Comparison of ENCODE assay signal across 19 mouse cellular contexts in the genomic region with DNA sequence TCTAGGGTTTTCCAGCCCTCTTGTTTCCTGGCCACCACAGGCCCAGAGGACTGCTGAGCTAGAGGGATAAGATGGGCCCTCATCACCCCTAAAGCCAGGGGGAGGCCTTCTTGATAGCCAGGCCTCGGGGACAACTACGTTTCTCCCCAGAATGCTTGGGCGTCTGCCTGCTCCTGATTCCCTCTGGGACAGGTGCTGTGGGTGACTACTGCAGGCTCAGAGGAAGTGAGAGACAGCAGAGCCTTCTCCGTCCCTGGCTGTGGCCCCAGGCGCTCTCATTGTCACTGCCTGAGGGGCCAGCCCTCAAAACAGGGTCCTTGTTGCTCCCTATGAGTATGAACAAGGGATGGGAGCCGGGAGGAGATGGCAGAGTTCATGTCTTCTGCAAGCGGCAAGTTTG. TPM values are rescaled to one million over a fixed set of nuclear protein-coding genes. Genes with fewer than 3 reads are reported as not detected.
A peak's percentile ranks its signal among the peaks of the same experiment; 100 is the strongest.
DNase-seq lines count a peak whose midpoint lies in the region; ATAC-seq lines count a peak whose summit lies in the region.
"Had no signal": no experiment of that assay in that cellular context is flagged by ENCODE, and none has a peak within 500 bp of the region (broad histone marks: within the 10 kb centered on the region; RNA-seq: fewer than 3 reads in every experiment).

No protein-coding gene starts in this region.

- 81% methylated on average over 7 of the region's 7 CpGs for WGBS in heart, embryonic 14.5 days
- 68% methylated on average over 7 of the region's 7 CpGs for WGBS in liver, embryonic 12.5 days (ENCODE audit: insufficient replicate concordance)
- WGBS in hindbrain, embryonic 13.5 days = 85% methylated on average over 7 of the region's 7 CpGs
- 86% methylated on average over 7 of the region's 7 CpGs for WGBS in neural tube, embryonic 12.5 days

- DNase-seq in heart, postnatal 36 days = no peak
- DNase-seq in liver = no peak
- DNase-seq in layer of hippocampus, adult 18-20 months (ENCODE audit: low spot score in 2 of 2) = no peak
- DNase-seq: adrenal gland, postnatal 36 days; cerebellum, adult 9-10 months; gastrocnemius, postnatal 25 days; kidney, adult 2 months; kidney, postnatal 14 days; layer of hippocampus, adult 9-11 months; thymus, postnatal 4 days had no signal

- H3K27ac ChIP-seq in heart, embryonic 14.5 days (replicated peaks in 1 of 2; ENCODE audit: control insufficient read depth in 1 of 2, insufficient read depth in 1 of 2, low read depth in 2 of 2, low read length in 2 of 2) = peak overlapping the region; percentile 91 to 93
- peak overlapping the region; percentile 33 for H3K27ac ChIP-seq in liver, embryonic 12.5 days
- H3K27ac ChIP-seq in hindbrain, embryonic 13.5 days = peak overlapping the region; percentile 62; the same call in 1 of the 2 replicates
- H3K27ac ChIP-seq in neural tube, embryonic 12.5 days = 0 out of 2 replicates have a peak overlapping the region, but pooled peaks have one; percentile 62
- H3K27ac ChIP-seq: embryonic facial prominence, embryonic 15.5 days; limb, embryonic 13.5 days; lung, embryonic 15.5 days; macrophage; midbrain, embryonic 12.5 days had no signal

- 0 out of 2 replicates have a peak, but pooled peaks cover under 1% of the 10 kb centered on the region for H3K9me3 ChIP-seq in heart, embryonic 14.5 days (ENCODE audit: control insufficient read depth, low read length)
- no peaks in the 10 kb centered on the region for H3K9me3 ChIP-seq in liver, embryonic 12.5 days (replicated peaks)
- no peaks in the 10 kb centered on the region for H3K9me3 ChIP-seq in hindbrain, embryonic 13.5 days
- no peaks in the 10 kb centered on the region for H3K9me3 ChIP-seq in neural tube, embryonic 12.5 days
- H3K9me3 ChIP-seq: embryonic facial prominence, embryonic 15.5 days; limb, embryonic 13.5 days; lung, embryonic 15.5 days; midbrain, embryonic 12.5 days had no signal

- intact Hi-C loops in heart, postnatal 36 days (cut with DNase I) = no loop called here

- peaks cover 20% of the 10 kb centered on the region for H3K36me3 ChIP-seq in heart, embryonic 14.5 days (ENCODE audit: control insufficient read depth, insufficient read depth, low read length)
- no peaks in the 10 kb centered on the region for H3K36me3 ChIP-seq in liver, embryonic 12.5 days
- H3K36me3 ChIP-seq in hindbrain, embryonic 13.5 days = peaks cover 25% of the 10 kb centered on the region
- peaks cover 14% of the 10 kb centered on the region for H3K36me3 ChIP-seq in neural tube, embryonic 12.5 days
- H3K36me3 ChIP-seq: embryonic facial prominence, embryonic 15.5 days; limb, embryonic 13.5 days; lung, embryonic 15.5 days; midbrain, embryonic 12.5 days had no signal

- no peak for ATAC-seq in heart, embryonic 14.5 days (ENCODE audit: insufficient number of reproducible peaks, insufficient read depth, low FRiP score, low read depth)
- ATAC-seq in liver, embryonic 12.5 days = no peak
- ATAC-seq in hindbrain, embryonic 13.5 days (ENCODE audit: low FRiP score) = no peak
- no peak for ATAC-seq in neural tube, embryonic 12.5 days (ENCODE audit: low FRiP score, low read depth)

- H3K27me3 ChIP-seq in heart, embryonic 14.5 days (ENCODE audit: control insufficient read depth, insufficient read depth, low read length) = no peaks in the 10 kb centered on the region
- no peaks in the 10 kb centered on the region for H3K27me3 ChIP-seq in liver, embryonic 12.5 days (replicated peaks)
- no peaks in the 10 kb centered on the region; the same call in 1 of the 2 replicates for H3K27me3 ChIP-seq in hindbrain, embryonic 13.5 days
- H3K27me3 ChIP-seq in neural tube, embryonic 12.5 days (replicated peaks) = no peaks in the 10 kb centered on the region
- H3K27me3 ChIP-seq: embryonic facial prominence, embryonic 15.5 days; limb, embryonic 13.5 days; lung, embryonic 15.5 days; midbrain, embryonic 12.5 days had no signal

- H3K4me3 ChIP-seq in heart, embryonic 14.5 days (ENCODE audit: control insufficient read depth in 1 of 2, insufficient read depth in 1 of 2, low read depth in 1 of 2, low read length in 2 of 2) = no peak overlapping the region
- H3K4me3 ChIP-seq in liver, embryonic 12.5 days = no peak overlapping the region
- H3K4me3 ChIP-seq in hindbrain, embryonic 13.5 days = no peak overlapping the region
- H3K4me3 ChIP-seq in neural tube, embryonic 12.5 days = no peak overlapping the region
- H3K4me3 ChIP-seq: embryonic facial prominence, embryonic 15.5 days; limb, embryonic 13.5 days; lung, embryonic 15.5 days; midbrain, embryonic 12.5 days had no signal

- H3K4me1 ChIP-seq in heart, embryonic 14.5 days (ENCODE audit: control insufficient read depth in 2 of 2, insufficient read depth in 2 of 2, low read length in 2 of 2) = peaks cover 21 to 31% of the 10 kb centered on the region in 2 experiments
- peaks cover 33% of the 10 kb centered on the region for H3K4me1 ChIP-seq in liver, embryonic 12.5 days
- H3K4me1 ChIP-seq in hindbrain, embryonic 13.5 days (replicated peaks) = peaks cover 32% of the 10 kb centered on the region
- peaks cover 24% of the 10 kb centered on the region for H3K4me1 ChIP-seq in neural tube, embryonic 12.5 days
- H3K4me1 ChIP-seq: limb, embryonic 13.5 days; lung, embryonic 15.5 days had no signal

- H3K9ac ChIP-seq in heart, embryonic 14.5 days (ENCODE audit: low read length) = peak overlapping the region; percentile 51
- H3K9ac ChIP-seq in liver, embryonic 12.5 days = peak overlapping the region; percentile 36; the same call in 1 of the 2 replicates
- H3K9ac ChIP-seq in hindbrain, embryonic 13.5 days = no peak overlapping the region
- no peak overlapping the region for H3K9ac ChIP-seq in neural tube, embryonic 12.5 days
- H3K9ac ChIP-seq: embryonic facial prominence, embryonic 15.5 days; limb, embryonic 13.5 days; lung, embryonic 15.5 days; midbrain, embryonic 12.5 days had no signal

- H3K4me2 ChIP-seq in heart, embryonic 14.5 days (ENCODE audit: low read length) = no peak overlapping the region
- H3K4me2 ChIP-seq in liver, embryonic 12.5 days = no peak overlapping the region
- no peak overlapping the region for H3K4me2 ChIP-seq in hindbrain, embryonic 13.5 days
- no peak overlapping the region for H3K4me2 ChIP-seq in neural tube, embryonic 12.5 days (replicated peaks)
- H3K4me2 ChIP-seq: embryonic facial prominence, embryonic 15.5 days; limb, embryonic 13.5 days; lung, embryonic 15.5 days; midbrain, embryonic 12.5 days had no signal

RNA-seq across cellular contexts. Expression of a gene that starts 10.6 kb away (rescaled TPM):
- 13.3 and 13.6 TPM in 2 replicates for polyA plus RNA-seq in heart, embryonic 14.5 days (2014; fragmentation: Nextera tagmentation; extraction: Ambion mirVana)
- total RNA-seq in heart, postnatal 36 days (2021) = 10 to 100 TPM; 24.7 to 32.1 TPM
- polyA plus RNA-seq in liver, embryonic 12.5 days (2016; fragmentation: Nextera tagmentation; extraction: Ambion mirVana) = 3.0 and 3.4 TPM in 2 replicates
- 21.6 and 21.7 TPM in 2 replicates for polyA plus RNA-seq in hindbrain, embryonic 13.5 days (2015; fragmentation: Nextera tagmentation; extraction: Ambion mirVana)
- polyA plus RNA-seq in neural tube, embryonic 12.5 days (2016; fragmentation: Nextera tagmentation; extraction: Ambion mirVana) = 13.7 and 14.9 TPM in 2 replicates
- 10 to 100 TPM; 24.1 to 26.1 TPM for total RNA-seq in layer of hippocampus, adult 18-20 months (2021)

RNA-seq across cellular contexts. Expression of a gene that starts 21.3 kb away (rescaled TPM):
- polyA plus RNA-seq in heart, embryonic 14.5 days (2014; fragmentation: Nextera tagmentation; extraction: Ambion mirVana) = 29.0 and 33.7 TPM in 2 replicates
- total RNA-seq in heart, postnatal 36 days (2021) = 10 to 100 TPM; 14.3 to 15.8 TPM
- 22.4 and 22.6 TPM in 2 replicates for polyA plus RNA-seq in liver, embryonic 12.5 days (2016; fragmentation: Nextera tagmentation; extraction: Ambion mirVana)
- polyA plus RNA-seq in hindbrain, embryonic 13.5 days (2015; fragmentation: Nextera tagmentation; extraction: Ambion mirVana) = 0.63 and 0.74 TPM in 2 replicates
- polyA plus RNA-seq in neural tube, embryonic 12.5 days (2016; fragmentation: Nextera tagmentation; extraction: Ambion mirVana) = 2.2 and 2.9 TPM in 2 replicates
- 1 to 10 TPM; 4.1 to 5.5 TPM for total RNA-seq in layer of hippocampus, adult 18-20 months (2021)

RNA-seq across cellular contexts. Expression of a gene that starts 45.0 kb away (rescaled TPM):
- polyA plus RNA-seq in heart, embryonic 14.5 days (2014; fragmentation: Nextera tagmentation; extraction: Ambion mirVana) = 35.8 and 41.8 TPM in 2 replicates
- total RNA-seq in heart, postnatal 36 days (2021) = 10 to 100 TPM; 75.5 to 80.0 TPM
- 20.8 and 23.6 TPM in 2 replicates for polyA plus RNA-seq in liver, embryonic 12.5 days (2016; fragmentation: Nextera tagmentation; extraction: Ambion mirVana)
- polyA plus RNA-seq in hindbrain, embryonic 13.5 days (2015; fragmentation: Nextera tagmentation; extraction: Ambion mirVana) = 65.8 and 68.8 TPM in 2 replicates
- 89.7 and 106 TPM in 2 replicates for polyA plus RNA-seq in neural tube, embryonic 12.5 days (2016; fragmentation: Nextera tagmentation; extraction: Ambion mirVana)
- total RNA-seq in layer of hippocampus, adult 18-20 months (2021) = 100 to 1,000 TPM; 293 to 298 TPM

Comparison
In these comparisons a context has a peak if more than half of its experiments do, and no peak if none do; other contexts are left out.
1. H3K27ac ChIP-seq: peak in every context shown above with its lines; median percentile 92 in heart, embryonic 14.5 days; 62 in hindbrain, embryonic 13.5 days; 62 in neural tube, embryonic 12.5 days; 33 in liver, embryonic 12.5 days.
2. H3K9ac ChIP-seq: peak in heart, embryonic 14.5 days (single experiment) and liver, embryonic 12.5 days (single experiment); none in hindbrain, embryonic 13.5 days (single experiment) and neural tube, embryonic 12.5 days (single experiment).